Mouse (Mus musculus) MEL (cell line): ENCODE measurements at regions not wholly inside any gene's neighbourhood (a gene's known extent, or its start where the extent isn't known, plus 50 kb on each side); places are given as distances from the start of the nearest gene placed in this dataset.

Experiments used
- DNase-seq: peaks from one replicate; pipeline ENCODE4 v3.0.0; 2011; ENCODE audit warnings: low read depth, low spot score
- H3K27ac ChIP-seq: 2 replicates; pipeline ENCODE4 v1.5.1; 2012; ENCODE audit warnings: low read depth, mild to moderate bottlenecking, control low read depth, low read length, moderate library complexity; ENCODE audit not compliant: control insufficient read depth
- H3K27me3 ChIP-seq, 2 experiments: fragments of 150-350 bp in 1 of 2; sonication (generic) in 1 of 2; 2 replicates each; pipeline ENCODE4 v1.6.1; 2012; ENCODE audit warnings: low read length in 2 of 2, mild to moderate bottlenecking in 2 of 2, improper control_type of control experiment in 1 of 2, moderate library complexity in 1 of 2; ENCODE audit not compliant: insufficient read depth in 2 of 2, control insufficient read depth in 1 of 2
- H3K36me3 ChIP-seq, 2 experiments: 2 replicates each; pipeline ENCODE4 v1.6.1; 2012 to 2014; ENCODE audit warnings: low read length in 2 of 2, improper control_type of control experiment in 1 of 2, inconsistent platforms in 1 of 2, mild to moderate bottlenecking in 1 of 2; ENCODE audit not compliant: insufficient read depth in 2 of 2, control insufficient read depth in 1 of 2
- H3K4me1 ChIP-seq, 2 experiments: fragments of 150-350 bp in 1 of 2; sonication (generic) in 1 of 2; 2 replicates each; pipeline ENCODE4 v1.6.1; 2012; ENCODE audit warnings: low read length in 2 of 2, improper control_type of control experiment in 1 of 2, mild to moderate bottlenecking in 1 of 2; ENCODE audit not compliant: insufficient read depth in 2 of 2, control insufficient read depth in 1 of 2
- H3K4me3 ChIP-seq, 2 experiments: fragments of 150-350 bp in 1 of 2; sonication (generic) in 1 of 2; 2 replicates each; pipeline ENCODE4 v1.5.1; 2012; ENCODE audit warnings: low read depth in 2 of 2, low read length in 2 of 2, mild to moderate bottlenecking in 2 of 2, moderate library complexity in 2 of 2, control low read depth in 1 of 2, improper control_type of control experiment in 1 of 2; ENCODE audit not compliant: control insufficient read depth in 1 of 2, insufficient read depth in 1 of 2
- H3K79me2 ChIP-seq: 2 replicates; pipeline ENCODE4 v1.6.1; 2012; ENCODE audit warnings: mild to moderate bottlenecking, low read length, moderate library complexity; ENCODE audit not compliant: control insufficient read depth, poor library complexity, insufficient read depth
- H3K9ac ChIP-seq: 2 replicates; pipeline ENCODE4 v1.6.1; 2012; ENCODE audit warnings: low read depth, mild to moderate bottlenecking, control low read depth, low read length, moderate library complexity; ENCODE audit not compliant: control insufficient read depth, poor library complexity, severe bottlenecking
- H3K9me3 ChIP-seq: fragments of 150-350 bp; sonication (generic); replicated peaks from 2 replicates; pipeline ENCODE4 v1.6.1; 2012; ENCODE audit warnings: mild to moderate bottlenecking, low read length, improper control_type of control experiment, moderate library complexity; ENCODE audit not compliant: insufficient read depth
- BHLHE40 ChIP-seq: IDR thresholded peaks from 2 replicates; pipeline ENCODE4 v1.6.1; 2012; ENCODE audit warnings: low read depth, mild to moderate bottlenecking, inconsistent platforms, low read length, improper control_type of control experiment, borderline replicate concordance
- CHD1 ChIP-seq: IDR thresholded peaks from 2 replicates; pipeline ENCODE4 v1.6.1; 2012; ENCODE audit warnings: low read depth, mild to moderate bottlenecking, inconsistent platforms, low read length, improper control_type of control experiment
- CTCF ChIP-seq, 3 experiments: IDR thresholded peaks in 2 of 3; conservative IDR thresholded peaks in 1 of 3; 2 replicates each; pipeline ENCODE4 v1.5.1; 2011 to 2012; ENCODE audit warnings: low read length in 3 of 3, low read depth in 2 of 3, mild to moderate bottlenecking in 2 of 3, improper control_type of control experiment in 1 of 3, inconsistent platforms in 1 of 3, mixed read lengths in 1 of 3, moderate library complexity in 1 of 3; ENCODE audit not compliant: control insufficient read depth in 1 of 3, insufficient read depth in 1 of 3, poor library complexity in 1 of 3, severe bottlenecking in 1 of 3
- E2F4 ChIP-seq: IDR thresholded peaks from 2 replicates; pipeline ENCODE4 v1.6.1; 2011; ENCODE audit warnings: low read depth, low read length, improper control_type of control experiment, borderline replicate concordance
- GATA1 ChIP-seq: IDR thresholded peaks from 2 replicates; pipeline ENCODE4 v1.6.1; 2011; ENCODE audit warnings: low read depth, low read length, improper control_type of control experiment
- HCFC1 ChIP-seq: IDR thresholded peaks from 2 replicates; pipeline ENCODE4 v1.6.1; 2012; ENCODE audit warnings: low read depth, mild to moderate bottlenecking, inconsistent platforms, low read length, improper control_type of control experiment, moderate library complexity
- JUND ChIP-seq: IDR thresholded peaks from 2 replicates; pipeline ENCODE4 v1.6.1; 2011; ENCODE audit warnings: low read depth, mild to moderate bottlenecking, improper control_type of control experiment, low read length
- MAFK ChIP-seq: IDR thresholded peaks from 2 replicates; pipeline ENCODE4 v1.6.1; 2011; ENCODE audit warnings: low read depth, mild to moderate bottlenecking, low read length, improper control_type of control experiment, borderline replicate concordance
- MAZ ChIP-seq: IDR thresholded peaks from 2 replicates; pipeline ENCODE4 v1.6.1; 2012; ENCODE audit warnings: low read depth, mild to moderate bottlenecking, inconsistent platforms, low read length, improper control_type of control experiment
- MEF2A ChIP-seq: IDR thresholded peaks from 2 replicates; pipeline ENCODE4 v1.6.1; 2014; ENCODE audit warnings: low read depth, mild to moderate bottlenecking, inconsistent platforms, low read length, improper control_type of control experiment; ENCODE audit not compliant: poor library complexity, insufficient replicate concordance, severe bottlenecking; ENCODE audit errors: extremely low read depth
- MXI1 ChIP-seq: IDR thresholded peaks from 2 replicates; pipeline ENCODE4 v1.6.1; 2011; ENCODE audit warnings: mild to moderate bottlenecking, low read depth, low read length, improper control_type of control experiment
- MYC ChIP-seq: IDR thresholded peaks from 2 replicates; pipeline ENCODE4 v1.6.1; 2011; ENCODE audit warnings: low read depth, mild to moderate bottlenecking, low read length, improper control_type of control experiment, moderate library complexity
- NELFE ChIP-seq: IDR thresholded peaks from 2 replicates; pipeline ENCODE4 v1.6.1; 2011; ENCODE audit warnings: low read depth, low read length, improper control_type of control experiment
- NRF1 ChIP-seq: IDR thresholded peaks from 2 replicates; pipeline ENCODE4 v1.6.1; 2014; ENCODE audit warnings: low read depth, mild to moderate bottlenecking, inconsistent platforms, low read length, improper control_type of control experiment, moderate library complexity; ENCODE audit not compliant: poor library complexity, insufficient read depth, severe bottlenecking
- POLR2A ChIP-seq, 2 experiments: IDR thresholded peaks; 2 replicates each; pipeline ENCODE4 v1.6.1; 2011 to 2012; ENCODE audit warnings: low read length in 2 of 2, mild to moderate bottlenecking in 2 of 2, control low read depth in 1 of 2, improper control_type of control experiment in 1 of 2, low read depth in 1 of 2, moderate library complexity in 1 of 2; ENCODE audit not compliant: control insufficient read depth in 1 of 2, insufficient read depth in 1 of 2, poor library complexity in 1 of 2
- POLR2AphosphoS2 ChIP-seq: IDR thresholded peaks from 2 replicates; pipeline ENCODE4 v1.6.1; 2011; ENCODE audit warnings: low read length, improper control_type of control experiment
- POLR2AphosphoS5 ChIP-seq: IDR thresholded peaks from 2 replicates; pipeline ENCODE4 v1.6.1; 2012; ENCODE audit warnings: low read depth, borderline replicate concordance, mild to moderate bottlenecking, inconsistent platforms, low read length, moderate library complexity, mixed read lengths
- RCOR1 ChIP-seq: IDR thresholded peaks from 2 replicates; pipeline ENCODE4 v1.6.1; 2012; ENCODE audit warnings: low read depth, mild to moderate bottlenecking, inconsistent platforms, low read length, improper control_type of control experiment
- TAL1 ChIP-seq: IDR thresholded peaks from 2 replicates; pipeline ENCODE4 v1.6.1; 2012; ENCODE audit warnings: mild to moderate bottlenecking, inconsistent platforms, low read length, moderate library complexity, mixed read lengths
- TCF12 ChIP-seq: IDR thresholded peaks from 2 replicates; pipeline ENCODE4 v1.6.1; 2014; ENCODE audit warnings: low read depth, mild to moderate bottlenecking, inconsistent platforms, low read length, improper control_type of control experiment, moderate library complexity
- USF2 ChIP-seq, 2 experiments: IDR thresholded peaks; 2 replicates each; pipeline ENCODE4 v1.6.1; 2011 to 2012; ENCODE audit warnings: improper control_type of control experiment in 2 of 2, low read length in 2 of 2, borderline replicate concordance in 1 of 2, inconsistent platforms in 1 of 2, low read depth in 1 of 2, mild to moderate bottlenecking in 1 of 2; ENCODE audit not compliant: insufficient read depth in 1 of 2
- ZKSCAN1 ChIP-seq: IDR thresholded peaks from 2 replicates; pipeline ENCODE4 v1.6.1; 2012; ENCODE audit warnings: low read depth, mild to moderate bottlenecking, inconsistent platforms, low read length, improper control_type of control experiment, moderate library complexity

DNA sequence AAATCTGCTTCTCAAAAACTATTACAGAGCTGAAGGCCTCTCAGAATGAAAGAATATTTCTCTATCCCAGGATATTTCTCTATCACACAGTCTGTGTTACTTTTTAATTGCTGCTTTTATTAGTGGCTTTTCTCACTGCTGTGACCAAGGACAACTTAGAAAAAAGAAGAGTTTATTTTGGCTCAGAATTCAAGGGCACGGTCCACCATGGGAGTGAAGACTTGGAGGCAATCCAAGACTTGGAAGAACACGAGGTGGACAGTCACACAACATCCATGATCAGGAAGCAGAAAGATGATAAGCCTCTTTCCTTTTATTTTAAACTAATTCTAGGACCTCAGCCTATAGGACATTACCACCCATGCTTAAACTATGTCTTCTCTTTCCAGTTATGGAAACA lies 561.5 kb downstream of the Pdcd6ip start:
- no peak for DNase-seq
- no peaks in the 10 kb centered on the region for H3K36me3 ChIP-seq
- no peak overlapping the region for H3K4me3 ChIP-seq
- H3K9me3 ChIP-seq, result no peaks in the 10 kb centered on the region
- no peaks in the 10 kb centered on the region for H3K27me3 ChIP-seq
- no peak overlapping the region for H3K27ac ChIP-seq
- H3K4me1 ChIP-seq, result no peaks in the 10 kb centered on the region
- no peak for TF ChIP-seq CHD1
- TF ChIP-seq E2F4, result no peak
- TF ChIP-seq MAFK, result no peak
- TF ChIP-seq TCF12, result no peak
- no peak for TF ChIP-seq MEF2A
- TF ChIP-seq RCOR1, result no peak
- no peak for TF ChIP-seq USF2 (IDR thresholded peaks at IDR 0.05; ENCODE audit: borderline replicate concordance in 1 of 2, insufficient read depth in 1 of 2, low read depth in 1 of 2, low read length in 2 of 2)
- TF ChIP-seq POLR2AphosphoS2, result no peak
- no peak for TF ChIP-seq POLR2AphosphoS5
- no peak for TF ChIP-seq NELFE
- no peak for TF ChIP-seq TAL1
- no peak for TF ChIP-seq MAZ
- TF ChIP-seq, all 39 proteins: peak for 0
- Histone ChIP-seq H3K9ac (no peak overlapping the region), H3K79me2 (no peaks in the 10 kb centered on the region)

DNA sequence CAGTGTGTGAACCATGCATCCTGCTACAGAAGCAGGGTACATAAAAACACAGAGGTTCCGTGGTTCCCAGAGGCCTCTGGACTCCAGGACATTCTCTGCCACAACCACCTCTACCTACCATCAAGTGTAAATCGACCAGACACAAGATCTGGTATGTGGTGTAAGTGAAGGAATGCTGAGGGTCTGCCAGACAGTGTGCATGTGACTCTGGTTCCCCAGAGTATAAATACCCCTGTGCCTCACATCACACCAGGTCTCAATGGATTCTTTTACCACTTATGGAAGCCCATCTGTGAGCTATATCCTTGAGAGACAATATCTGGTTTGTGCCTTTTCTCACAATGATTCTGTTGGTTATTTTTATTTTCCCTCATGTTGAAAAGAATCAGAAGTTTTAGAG lies 563.0 kb downstream of the Pdcd6ip start:
- no peak overlapping the region for H3K9ac ChIP-seq
- TF ChIP-seq JUND (no peak), NELFE (no peak), BHLHE40 (no peak), ZKSCAN1 (no peak), MYC (no peak), TAL1 (no peak), HCFC1 (no peak), MXI1 (no peak), GATA1 (no peak), RCOR1 (no peak), CTCF (IDR thresholded peaks at IDR 0.05 in 2 of 3, conservative IDR thresholded peaks at IDR 0.05 in 1 of 3; ENCODE audit: control insufficient read depth in 1 of 3, insufficient read depth in 1 of 3, low read depth in 2 of 3, low read length in 3 of 3, poor library complexity in 1 of 3, severe bottlenecking in 1 of 3) (no peak), NRF1 (no peak), POLR2A (IDR thresholded peaks at IDR 0.05; ENCODE audit: control insufficient read depth in 1 of 2, insufficient read depth in 1 of 2, low read depth in 1 of 2, low read length in 2 of 2, poor library complexity in 1 of 2) (no peak), MAZ (no peak), MAFK (no peak), MEF2A (no peak)
- H3K79me2 ChIP-seq, result no peaks in the 10 kb centered on the region
- no peaks in the 10 kb centered on the region for H3K9me3 ChIP-seq
- H3K27ac ChIP-seq, result no peak overlapping the region
- no peaks in the 10 kb centered on the region for H3K27me3 ChIP-seq
- no peak overlapping the region for H3K4me3 ChIP-seq
- H3K4me1 ChIP-seq, result no peaks in the 10 kb centered on the region
- DNase-seq, result no peak
- no peaks in the 10 kb centered on the region for H3K36me3 ChIP-seq
